Mouse (Mus musculus) heart, embryonic 14.5 days (tissue): ENCODE data around the gene Rprd1b. TPM values are rescaled to one million over a fixed set of nuclear protein-coding genes. Genes with fewer than 3 reads are reported as not detected.

Experiments
- ATAC-seq: fragments of 200-750 bp; cut with Nextera tagmentation; 2 replicates; pipeline ENCODE4 v1.8.0; 2017; ENCODE audit warnings: low read depth, moderate TSS enrichment; ENCODE audit not compliant: insufficient number of reproducible peaks, insufficient read depth, low FRiP score
- H3K27ac ChIP-seq, 2 experiments: fragments of 200-500 bp in 1 of 2; fragments of 300-500 bp in 1 of 2; sonication (generic) in 1 of 2; replicated peaks in 1 of 2; 2 replicates each; pipeline ENCODE4 v1.5.1; 2012 to 2014; ENCODE audit warnings: low read depth in 2 of 2, low read length in 2 of 2, control low read depth in 1 of 2, mild to moderate bottlenecking in 1 of 2, mixed read lengths in 1 of 2; ENCODE audit not compliant: control insufficient read depth in 1 of 2, insufficient read depth in 1 of 2
- H3K27me3 ChIP-seq: fragments of 300-500 bp; sonication (generic); 2 replicates; pipeline ENCODE4 v1.6.1; 2014; ENCODE audit warnings: mild to moderate bottlenecking, low read length, control low read depth; ENCODE audit not compliant: control insufficient read depth, insufficient read depth
- H3K36me3 ChIP-seq: fragments of 300-500 bp; sonication (generic); 2 replicates; pipeline ENCODE4 v1.6.1; 2014; ENCODE audit warnings: mild to moderate bottlenecking, control low read depth, low read length, mixed read lengths; ENCODE audit not compliant: control insufficient read depth, insufficient read depth
- H3K4me1 ChIP-seq, 2 experiments: fragments of 200-500 bp in 1 of 2; fragments of 300-500 bp in 1 of 2; sonication (generic) in 1 of 2; 2 replicates each; pipeline ENCODE4 v1.6.1; 2012 to 2014; ENCODE audit warnings: low read length in 2 of 2, control low read depth in 1 of 2, mixed read lengths in 1 of 2; ENCODE audit not compliant: control insufficient read depth in 2 of 2, insufficient read depth in 2 of 2
- H3K4me2 ChIP-seq: fragments of 300-500 bp; sonication (generic); 2 replicates; pipeline ENCODE4 v1.6.1; 2014; ENCODE audit warnings: mild to moderate bottlenecking, low read length
- H3K4me3 ChIP-seq, 2 experiments: fragments of 200-500 bp in 1 of 2; fragments of 300-500 bp in 1 of 2; sonication (generic) in 1 of 2; 2 replicates each; pipeline ENCODE4 v1.5.1; 2012 to 2014; ENCODE audit warnings: low read length in 2 of 2, mild to moderate bottlenecking in 2 of 2, control low read depth in 1 of 2, low read depth in 1 of 2, moderate library complexity in 1 of 2; ENCODE audit not compliant: control insufficient read depth in 1 of 2, insufficient read depth in 1 of 2
- H3K9ac ChIP-seq: fragments of 300-500 bp; sonication (generic); 2 replicates; pipeline ENCODE4 v1.6.1; 2014; ENCODE audit warnings: mild to moderate bottlenecking, low read length
- H3K9me3 ChIP-seq: fragments of 300-500 bp; sonication (generic); 2 replicates; pipeline ENCODE4 v1.6.1; 2016; ENCODE audit warnings: low read length, control low read depth; ENCODE audit not compliant: control insufficient read depth
- WGBS: fragments of 180-500 bp; shearing (Covaris S2); extraction: QIAGEN DNeasy Blood & Tissue Kit; methylation state at CpG from one replicate; pipeline ENCODE4 v1.1.7; 2014; 5-methylcytosine and 5-hydroxymethylcytosine counted together
- polyA plus RNA-seq: library from polyadenylated mRNA; unstranded; fragments of >200 nt; fragmentation: Nextera tagmentation; extraction: Ambion mirVana; gene quantifications from 2 replicates; pipeline ENCODE4 v1.2.1, GENCODE M21; 2014

The Rprd1b gene
- polyA plus RNA-seq, 1 experiment from 2014 or later, result 28.4 TPM

GRCm38 (mm10) chr2:158170394-158170793 is 142.1 kb downstream of the Rprd1b start:
- Histone ChIP-seq H3K4me1 (peaks cover 33 to 39% of the 10 kb centered on the region in 2 experiments), H3K4me2 (no peak overlapping the region)
- WGBS, result 82% methylated on average over 2 of the region's 2 CpGs

DNA sequence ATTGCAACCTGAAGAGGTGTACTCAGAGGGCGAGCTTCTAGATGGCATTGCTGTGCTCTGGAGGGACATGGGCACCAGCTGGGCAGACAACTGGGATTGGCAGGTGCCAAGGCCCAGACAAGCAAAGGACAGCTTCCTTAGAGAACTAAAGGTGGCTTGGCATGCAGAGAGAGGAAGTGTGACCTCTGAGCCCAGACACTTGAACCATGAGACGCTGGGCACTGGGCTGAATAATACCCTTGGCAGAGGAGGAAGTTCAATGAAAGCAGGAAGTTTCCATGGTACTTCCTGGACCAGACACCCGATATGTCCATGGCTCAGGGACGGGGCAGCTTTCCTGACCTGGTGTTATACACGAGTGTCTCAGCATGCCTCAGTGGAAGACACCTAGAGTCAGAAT is 146.1 kb downstream of the Rprd1b start:
- 69% methylated on average over 5 of the region's 5 CpGs for WGBS
- Histone ChIP-seq H3K4me1 (peaks cover 22 to 25% of the 10 kb centered on the region in 2 experiments), H3K9ac (no peak overlapping the region), H3K36me3 (no peaks in the 10 kb centered on the region), H3K9me3 (no peaks in the 10 kb centered on the region), H3K27me3 (no peaks in the 10 kb centered on the region), H3K27ac (no peak overlapping the region), H3K4me3 (no peak overlapping the region), H3K4me2 (no peak overlapping the region)
- ATAC-seq, result no peak

More at GRCm38 (mm10) chr2:158170394-158170793, 142.1 kb downstream of the Rprd1b start:
- H3K36me3 ChIP-seq, result no peaks in the 10 kb centered on the region
- no peak overlapping the region for H3K9ac ChIP-seq
- H3K9me3 ChIP-seq, result no peaks in the 10 kb centered on the region
- ATAC-seq, result no peak
- no peaks in the 10 kb centered on the region for H3K27me3 ChIP-seq
- H3K27ac ChIP-seq, result 0 out of 4 replicates have a peak overlapping the region, but pooled peaks of 1 of the 2 experiments have one; percentile 14
- no peak overlapping the region for H3K4me3 ChIP-seq

DNA sequence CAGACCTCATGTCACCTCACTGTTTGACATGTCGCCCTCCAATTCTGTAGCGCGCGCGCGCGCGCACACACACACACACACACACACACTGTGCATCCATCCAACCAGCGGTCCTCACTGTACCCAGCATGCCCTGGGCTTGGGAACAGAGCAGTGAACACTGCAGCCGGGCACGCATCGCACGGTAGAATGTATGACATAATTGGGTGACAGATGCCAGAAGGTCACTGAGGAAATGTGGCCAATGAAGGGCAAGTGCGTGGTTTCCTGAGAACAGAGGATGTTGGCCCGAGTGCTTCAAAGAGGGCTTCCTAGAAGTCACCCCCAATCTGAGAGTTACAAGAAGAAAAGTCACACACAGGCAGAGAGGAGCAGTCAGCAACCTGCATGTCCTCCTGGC is 146.7 kb downstream of the Rprd1b start:
- H3K4me1 ChIP-seq, result peaks cover 23 to 26% of the 10 kb centered on the region in 2 experiments
- WGBS, result 73% methylated on average over 15 of the region's 15 CpGs
- H3K9me3 ChIP-seq, result no peaks in the 10 kb centered on the region
- H3K4me3 ChIP-seq, result no peak overlapping the region
- no peak overlapping the region for H3K9ac ChIP-seq
- H3K36me3 ChIP-seq, result no peaks in the 10 kb centered on the region
- H3K27ac ChIP-seq, result no peak overlapping the region; a peak in 1 of 4 replicates
- H3K4me2 ChIP-seq, result no peak overlapping the region
- no peaks in the 10 kb centered on the region for H3K27me3 ChIP-seq
- ATAC-seq, result no peak

DNA sequence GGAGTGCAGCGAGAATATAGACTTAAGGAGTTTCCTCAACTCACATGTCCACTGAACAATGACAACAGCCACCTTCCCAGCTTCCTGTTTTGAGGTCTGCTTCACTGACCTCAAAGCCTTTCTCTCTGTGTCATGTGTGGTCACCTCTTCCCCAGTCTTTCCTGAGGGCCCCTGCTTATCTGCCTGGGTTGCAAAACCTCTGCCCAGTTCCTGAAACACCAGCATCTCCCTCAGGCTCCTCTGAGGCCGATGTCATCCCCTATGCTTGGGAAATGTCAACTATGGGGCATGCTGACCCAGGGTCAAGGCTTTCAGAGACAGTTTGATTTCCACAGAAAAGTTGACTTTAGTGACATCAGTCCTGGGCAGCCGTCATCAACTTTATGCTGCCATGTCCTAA is 147.1 kb downstream of the Rprd1b start:
- Histone ChIP-seq H3K4me1 (peaks cover 23 to 24% of the 10 kb centered on the region in 2 experiments), H3K27me3 (no peaks in the 10 kb centered on the region), H3K27ac (no peak overlapping the region; a peak in 1 of 4 replicates), H3K4me2 (no peak overlapping the region), H3K4me3 (no peak overlapping the region), H3K36me3 (no peaks in the 10 kb centered on the region), H3K9me3 (no peaks in the 10 kb centered on the region), H3K9ac (no peak overlapping the region)
- ATAC-seq, result no peak
- WGBS, result 23% methylated on average over 3 of the region's 3 CpGs

DNA sequence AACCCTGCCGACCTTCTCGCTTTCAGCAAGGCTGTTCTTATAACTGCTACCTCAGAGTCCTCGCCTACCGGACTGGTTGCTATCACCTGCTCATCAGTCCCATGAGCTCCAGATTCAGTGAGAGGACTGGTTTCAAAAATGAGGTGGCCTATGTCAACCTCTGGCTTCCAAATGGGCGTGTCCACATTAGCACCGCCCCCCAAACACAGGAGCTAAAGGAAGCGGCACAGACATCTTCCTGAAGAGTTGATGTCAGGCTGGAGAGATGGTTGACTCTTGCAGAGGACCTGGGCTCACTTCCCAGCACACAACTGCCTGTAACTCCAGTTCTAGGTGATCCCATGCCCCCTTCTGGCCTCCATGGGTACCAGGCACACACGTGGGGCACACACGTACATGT is 148.5 kb downstream of the Rprd1b start:
- Histone ChIP-seq H3K9me3 (no peaks in the 10 kb centered on the region), H3K4me3 (no peak overlapping the region), H3K27ac (no peak overlapping the region), H3K4me1 (peaks cover 23 to 24% of the 10 kb centered on the region in 2 experiments), H3K4me2 (no peak overlapping the region), H3K36me3 (no peaks in the 10 kb centered on the region), H3K27me3 (no peaks in the 10 kb centered on the region), H3K9ac (no peak overlapping the region)
- 88% methylated on average over 9 of the region's 9 CpGs for whole genome bisulfite sequencing
- no peak for ATAC-seq

GRCm38 (mm10) chr2:158177574-158177973 is 149.3 kb downstream of the Rprd1b start:
- Histone ChIP-seq H3K27ac (no peak overlapping the region), H3K4me3 (no peak overlapping the region), H3K9me3 (no peaks in the 10 kb centered on the region), H3K27me3 (no peaks in the 10 kb centered on the region), H3K4me2 (no peak overlapping the region), H3K9ac (no peak overlapping the region), H3K4me1 (peaks cover 23 to 24% of the 10 kb centered on the region in 2 experiments), H3K36me3 (no peaks in the 10 kb centered on the region)
- no peak for ATAC-seq
- 81% methylated on average over 3 of the region's 3 CpGs for WGBS

DNA sequence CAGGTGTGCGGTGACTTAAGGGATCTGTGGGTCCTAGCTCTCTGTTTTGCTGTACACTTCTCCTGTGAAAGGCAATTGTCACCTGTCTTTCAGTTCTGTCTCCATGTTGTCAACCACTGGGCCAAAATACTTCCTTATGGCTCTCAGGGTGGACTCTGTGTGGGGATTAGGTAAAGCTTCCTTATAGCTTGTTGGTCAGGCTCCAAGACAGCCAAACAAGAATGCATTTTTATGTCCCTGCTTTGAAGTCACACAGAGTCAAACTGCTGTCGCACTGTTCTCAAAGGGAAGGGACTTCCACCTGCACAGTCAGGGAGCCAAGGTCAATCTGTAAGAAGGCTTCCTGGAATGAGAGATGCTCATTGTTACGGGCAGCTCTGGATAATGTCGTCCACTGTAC is 149.8 kb downstream of the Rprd1b start:
- Histone ChIP-seq H3K4me2 (no peak overlapping the region), H3K36me3 (no peaks in the 10 kb centered on the region), H3K4me3 (no peak overlapping the region), H3K27me3 (no peaks in the 10 kb centered on the region), H3K9ac (no peak overlapping the region), H3K4me1 (peaks cover 23 to 24% of the 10 kb centered on the region in 2 experiments), H3K9me3 (no peaks in the 10 kb centered on the region), H3K27ac (no peak overlapping the region)
- 75% methylated on average over 4 of the region's 4 CpGs for WGBS
- ATAC-seq, result no peak

- peak; percentile 79 for ATAC-seq
These were observed 150.5 kb downstream of the Rprd1b start for GRCm38 (mm10) chr2:158178696-158179369.

More at GRCm38 (mm10) chr2:158178696-158179369, 150.5 kb downstream of the Rprd1b start:
- no peaks in the 10 kb centered on the region for H3K9me3 ChIP-seq
- peak overlapping the region; percentile 29 to 30 for H3K4me3 ChIP-seq
- H3K36me3 ChIP-seq, result no peaks in the 10 kb centered on the region
- H3K9ac ChIP-seq, result peak overlapping the region; percentile 58
- peak overlapping the region; percentile 40 to 69 for H3K27ac ChIP-seq
- peaks cover 23 to 24% of the 10 kb centered on the region in 2 experiments for H3K4me1 ChIP-seq
- 10% methylated on average over 18 of the region's 19 CpGs for WGBS
- peak overlapping the region; percentile 70 for H3K4me2 ChIP-seq
- no peaks in the 10 kb centered on the region for H3K27me3 ChIP-seq
